Mouse (Mus musculus): ENCODE measurements around the gene Lmo4. TPM values are rescaled to one million over a fixed set of nuclear protein-coding genes. Genes with fewer than 3 reads are reported as not detected.

The Lmo4 gene
- polyA plus RNA-seq, 1 experiment from 2014 or later, result 108 TPM

GRCm38 (mm10) chr3:144141786-144142185 lies 63.2 kb downstream of the Lmo4 start:
- 79% methylated on average over 8 of the region's 8 CpGs for WGBS
- no peaks in the 10 kb centered on the region; the same call in 1 of the 2 replicates for H3K4me1 ChIP-seq (replicated peaks; ENCODE audit: control insufficient read depth, insufficient read depth, low read length)
- no peaks in the 10 kb centered on the region for H3K9me3 ChIP-seq (ENCODE audit: control insufficient read depth, low read length)
- no peaks in the 10 kb centered on the region for H3K27me3 ChIP-seq (ENCODE audit: control insufficient read depth, insufficient read depth, low read length)
- no peak overlapping the region for H3K27ac ChIP-seq
- DNase-seq (ENCODE audit: low spot score) (no peak), ATAC-seq (ENCODE audit: low FRiP score) (no peak)
- H3K9ac ChIP-seq, result no peak overlapping the region
- no peak overlapping the region for H3K4me2 ChIP-seq (replicated peaks)
- H3K36me3 ChIP-seq (replicated peaks; ENCODE audit: control insufficient read depth, insufficient read depth), result no peaks in the 10 kb centered on the region
- H3K4me3 ChIP-seq (replicated peaks; ENCODE audit: low read length), result no peak overlapping the region

- no peak overlapping the region for H3K9ac ChIP-seq
- WGBS, result 86% methylated on average over 5 of the region's 5 CpGs
Measured at GRCm38 (mm10) chr3:144140816-144141215, 64.2 kb downstream of the Lmo4 start.

GRCm38 (mm10) chr3:144138659-144139058 lies 66.4 kb downstream of the Lmo4 start:
- Histone ChIP-seq H3K9me3 (ENCODE audit: control insufficient read depth, low read length) (no peaks in the 10 kb centered on the region), H3K36me3 (replicated peaks; ENCODE audit: control insufficient read depth, insufficient read depth) (no peaks in the 10 kb centered on the region), H3K27ac (no peak overlapping the region), H3K4me2 (replicated peaks) (no peak overlapping the region), H3K9ac (no peak overlapping the region), H3K27me3 (ENCODE audit: control insufficient read depth, insufficient read depth, low read length) (no peaks in the 10 kb centered on the region), H3K4me3 (replicated peaks; ENCODE audit: low read length) (no peak overlapping the region), H3K4me1 (replicated peaks; ENCODE audit: control insufficient read depth, insufficient read depth, low read length) (no peaks in the 10 kb centered on the region; the same call in 1 of the 2 replicates)
- DNase-seq (ENCODE audit: low spot score) (no peak), ATAC-seq (ENCODE audit: low FRiP score) (no peak)
- 95% methylated on average over 3 of the region's 3 CpGs for WGBS

More at GRCm38 (mm10) chr3:144140816-144141215, 64.2 kb downstream of the Lmo4 start:
- no peaks in the 10 kb centered on the region for H3K9me3 ChIP-seq (ENCODE audit: control insufficient read depth, low read length)
- no peak overlapping the region for H3K4me3 ChIP-seq (replicated peaks; ENCODE audit: low read length)
- H3K27ac ChIP-seq, result no peak overlapping the region
- H3K4me1 ChIP-seq (replicated peaks; ENCODE audit: control insufficient read depth, insufficient read depth, low read length), result no peaks in the 10 kb centered on the region; the same call in 1 of the 2 replicates
- H3K27me3 ChIP-seq (ENCODE audit: control insufficient read depth, insufficient read depth, low read length), result no peaks in the 10 kb centered on the region
- no peaks in the 10 kb centered on the region for H3K36me3 ChIP-seq (replicated peaks; ENCODE audit: control insufficient read depth, insufficient read depth)
- ATAC-seq (ENCODE audit: low FRiP score) (no peak), DNase-seq (ENCODE audit: low spot score) (no peak)
- H3K4me2 ChIP-seq (replicated peaks), result no peak overlapping the region
